Mouse (Mus musculus) stomach, postnatal 0 days (tissue): ENCODE measurements around the gene Ccnq. TPM values are rescaled to one million over a fixed set of nuclear protein-coding genes. Genes with fewer than 3 reads are reported as not detected.

ENCODE experiments used
- ATAC-seq: fragments of 200-750 bp; cut with Nextera tagmentation; 2 replicates; pipeline ENCODE4 v1.8.0; 2017; ENCODE audit not compliant: low FRiP score, low TSS enrichment
- DNase-seq: peaks from one replicate; pipeline ENCODE4 v3.0.0-alpha.2; 2016; ENCODE audit warnings: low spot score
- H3K27ac ChIP-seq: fragments of 300-500 bp; sonication (generic); replicated peaks from 2 replicates; pipeline ENCODE4 v1.5.1; 2014; ENCODE audit warnings: mild to moderate bottlenecking, control low read depth
- H3K27me3 ChIP-seq: fragments of 300-500 bp; sonication (generic); 2 replicates; pipeline ENCODE4 v1.6.1; 2014; ENCODE audit warnings: low read length; ENCODE audit not compliant: control insufficient read depth, insufficient read depth
- H3K36me3 ChIP-seq: fragments of 300-500 bp; sonication (generic); 2 replicates; pipeline ENCODE4 v1.6.1; 2014; ENCODE audit warnings: low read length, mixed read lengths; ENCODE audit not compliant: control insufficient read depth, insufficient read depth
- H3K4me1 ChIP-seq: fragments of 300-500 bp; sonication (generic); replicated peaks from 2 replicates; pipeline ENCODE4 v1.6.1; 2014; ENCODE audit warnings: antibody characterized with exemption; ENCODE audit not compliant: control insufficient read depth, insufficient read depth
- H3K4me2 ChIP-seq: fragments of 300-500 bp; sonication (generic); replicated peaks from 2 replicates; pipeline ENCODE4 v1.6.1; 2014; ENCODE audit warnings: low read depth, mild to moderate bottlenecking, control low read depth, moderate library complexity
- H3K4me3 ChIP-seq: fragments of 300-500 bp; sonication (generic); 2 replicates; pipeline ENCODE4 v1.5.1; 2014; ENCODE audit warnings: low read depth, low read length, control low read depth
- H3K9ac ChIP-seq: fragments of 300-500 bp; sonication (generic); 2 replicates; pipeline ENCODE4 v1.6.1; 2014; ENCODE audit warnings: mild to moderate bottlenecking, low read length, control low read depth, mixed read lengths
- H3K9me3 ChIP-seq: fragments of 300-500 bp; sonication (generic); 2 replicates; pipeline ENCODE4 v1.6.1; 2016; ENCODE audit warnings: low read length; ENCODE audit not compliant: control insufficient read depth
- CTCF ChIP-seq: IDR thresholded peaks from 2 replicates; pipeline ENCODE4 v1.5.1; 2016; ENCODE audit warnings: antibody characterized with exemption, low read depth, mild to moderate bottlenecking, moderate library complexity
- EP300 ChIP-seq: optimal IDR thresholded peaks from 2 replicates; pipeline ENCODE3; 2016; ENCODE audit warnings: antibody characterized with exemption
- WGBS: fragments of 180-500 bp; shearing (Covaris S2); extraction: QIAGEN DNeasy Blood & Tissue Kit; methylation state at CpG from one replicate; pipeline ENCODE4 v1.1.7; 2014; 5-methylcytosine and 5-hydroxymethylcytosine counted together
- polyA plus RNA-seq: library from polyadenylated mRNA; unstranded; fragments of >200 nt; fragmentation: Nextera tagmentation; extraction: Ambion mirVana; gene quantifications from 2 replicates; pipeline ENCODE4 v1.2.1, GENCODE M21; 2015

Gene Ccnq
- polyA plus RNA-seq, 1 experiment from 2014 or later, result 30.4 TPM

DNA sequence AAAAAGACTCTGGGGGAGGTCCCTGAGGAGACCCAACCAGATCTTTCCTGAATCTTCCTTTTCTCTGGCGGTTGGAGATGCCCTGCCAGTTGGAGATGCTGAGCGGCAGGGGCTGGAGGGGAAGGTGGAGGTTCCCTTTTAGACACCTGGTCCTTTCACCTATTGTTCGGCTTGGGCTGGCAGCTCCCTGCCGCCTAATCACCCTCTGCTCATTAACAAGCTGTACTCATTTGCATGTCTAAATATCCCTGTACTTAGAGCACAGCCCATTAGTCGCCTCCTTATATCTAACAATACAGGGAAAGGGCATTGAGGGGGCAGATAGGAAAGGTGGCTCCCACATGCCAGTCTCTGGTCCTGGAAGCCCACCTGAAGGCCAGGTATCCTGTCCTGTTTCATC lies 40.5 kb upstream of the Ccnq start:
- TF ChIP-seq EP300 (no peak), CTCF (no peak)
- no peaks in the 10 kb centered on the region for H3K36me3 ChIP-seq
- H3K4me2 ChIP-seq, result no peak overlapping the region; the same call in 1 of the 2 replicates
- DNase-seq (no peak), ATAC-seq (no peak)
- no peaks in the 10 kb centered on the region; the same call in 1 of the 2 replicates for H3K4me1 ChIP-seq
- no peak overlapping the region for H3K9ac ChIP-seq
- no peak overlapping the region for H3K27ac ChIP-seq
- no peaks in the 10 kb centered on the region for H3K27me3 ChIP-seq
- H3K4me3 ChIP-seq, result no peak overlapping the region
- H3K9me3 ChIP-seq, result no peaks in the 10 kb centered on the region
- 44% methylated on average over 5 of the region's 5 CpGs for WGBS

DNA sequence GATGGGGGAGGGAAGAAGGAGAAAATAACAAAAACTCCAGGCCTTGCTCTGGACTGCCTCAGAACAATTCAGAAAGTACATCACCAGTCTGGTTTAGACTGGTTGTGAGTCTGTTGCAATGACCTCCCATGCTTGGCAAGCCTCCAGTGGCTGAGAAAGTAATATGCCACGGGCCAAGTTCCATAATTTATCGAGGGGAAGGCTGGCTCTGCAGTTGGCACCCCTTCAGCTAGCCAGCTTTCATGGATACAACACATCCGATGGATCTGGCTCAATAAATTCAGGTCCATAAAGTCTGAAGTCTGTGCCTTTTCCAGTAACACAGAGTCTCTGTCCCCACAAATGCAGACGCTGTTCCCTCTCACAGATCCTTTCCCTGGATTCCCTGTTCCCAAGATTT lies 40.1 kb upstream of the Ccnq start:
- DNase-seq, result peak; percentile 54
- Histone ChIP-seq H3K27me3 (no peaks in the 10 kb centered on the region), H3K27ac (no peak overlapping the region), H3K36me3 (no peaks in the 10 kb centered on the region), H3K4me2 (no peak overlapping the region), H3K4me1 (no peaks in the 10 kb centered on the region; the same call in 1 of the 2 replicates), H3K4me3 (no peak overlapping the region), H3K9ac (no peak overlapping the region), H3K9me3 (no peaks in the 10 kb centered on the region)
- 33% methylated on average over 4 of the region's 4 CpGs for WGBS
- peak; percentile 71 for ATAC-seq
- TF ChIP-seq CTCF, result no peak
- TF ChIP-seq EP300, result no peak

DNA sequence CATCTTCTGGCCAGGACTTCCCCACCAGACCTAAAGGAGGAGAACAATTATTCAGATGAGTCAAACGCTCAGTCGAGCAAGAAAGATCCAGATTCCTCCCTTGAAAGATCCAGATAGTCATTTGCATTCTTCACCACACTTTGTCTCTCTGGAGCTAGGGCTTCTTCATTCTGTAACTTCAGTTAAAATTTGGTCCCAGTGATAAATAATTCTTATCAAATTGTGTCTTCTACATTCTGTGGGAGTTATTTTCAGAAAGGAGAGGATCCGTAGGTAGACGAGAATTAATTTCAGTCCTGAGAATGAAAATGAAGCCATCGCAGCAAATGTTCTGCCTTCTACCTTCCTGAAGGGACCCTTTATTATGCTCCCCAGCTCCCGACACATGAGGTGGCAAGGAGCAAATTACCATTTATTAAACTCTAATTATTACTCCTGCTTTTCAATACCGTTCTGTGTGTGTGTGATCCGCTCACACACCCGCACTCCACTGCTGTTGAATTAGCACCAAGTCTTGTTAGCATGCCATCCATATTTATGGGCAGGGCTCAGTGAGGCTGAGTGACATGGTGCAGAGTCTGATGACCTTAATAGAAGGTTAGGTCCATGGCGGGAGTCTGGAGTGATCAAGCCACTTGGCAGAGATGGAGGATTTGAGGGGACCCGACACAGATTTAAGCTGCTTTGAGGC lies 38.0 kb upstream of the Ccnq start:
- Histone ChIP-seq H3K36me3 (no peaks in the 10 kb centered on the region), H3K4me1 (no peaks in the 10 kb centered on the region; the same call in 1 of the 2 replicates), H3K27ac (no peak overlapping the region), H3K9me3 (no peaks in the 10 kb centered on the region), H3K27me3 (no peaks in the 10 kb centered on the region), H3K4me2 (no peak overlapping the region), H3K9ac (no peak overlapping the region), H3K4me3 (no peak overlapping the region)
- 84% methylated on average over 11 of the region's 11 CpGs for WGBS
- no peak for TF ChIP-seq EP300
- TF ChIP-seq CTCF, result no peak
- DNase-seq (no peak), ATAC-seq (no peak)

DNA sequence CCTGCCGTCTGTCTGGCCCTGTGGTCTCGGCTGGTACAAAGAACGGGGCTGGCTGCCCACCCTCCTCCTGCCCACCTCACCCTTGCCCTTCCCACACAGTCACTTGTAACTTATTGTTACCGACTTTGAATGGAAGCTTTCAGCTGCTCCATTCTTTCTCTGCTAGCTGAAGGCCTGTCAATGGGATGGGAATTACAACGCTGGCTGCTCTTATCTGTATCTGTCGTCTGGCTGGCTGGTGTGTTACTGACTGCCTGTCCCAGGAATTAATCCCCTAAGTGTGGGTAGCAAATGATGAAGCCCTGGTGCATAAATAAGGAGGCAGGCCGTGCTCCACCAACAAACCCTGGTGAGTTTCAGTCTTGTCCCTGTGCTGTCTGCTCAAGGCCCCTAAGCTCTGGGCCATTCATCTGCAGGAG lies 34.5 kb upstream of the Ccnq start:
- H3K27me3 ChIP-seq, result no peaks in the 10 kb centered on the region
- no peak for TF ChIP-seq CTCF
- TF ChIP-seq EP300, result no peak
- DNase-seq (no peak), ATAC-seq (no peak)
- H3K27ac ChIP-seq, result no peak overlapping the region
- no peak overlapping the region for H3K4me3 ChIP-seq
- no peak overlapping the region for H3K4me2 ChIP-seq
- H3K9me3 ChIP-seq, result no peaks in the 10 kb centered on the region
- H3K4me1 ChIP-seq, result no peaks in the 10 kb centered on the region; the same call in 1 of the 2 replicates
- H3K36me3 ChIP-seq, result no peaks in the 10 kb centered on the region
- 35% methylated on average over 7 of the region's 7 CpGs for WGBS
- no peak overlapping the region for H3K9ac ChIP-seq

DNA sequence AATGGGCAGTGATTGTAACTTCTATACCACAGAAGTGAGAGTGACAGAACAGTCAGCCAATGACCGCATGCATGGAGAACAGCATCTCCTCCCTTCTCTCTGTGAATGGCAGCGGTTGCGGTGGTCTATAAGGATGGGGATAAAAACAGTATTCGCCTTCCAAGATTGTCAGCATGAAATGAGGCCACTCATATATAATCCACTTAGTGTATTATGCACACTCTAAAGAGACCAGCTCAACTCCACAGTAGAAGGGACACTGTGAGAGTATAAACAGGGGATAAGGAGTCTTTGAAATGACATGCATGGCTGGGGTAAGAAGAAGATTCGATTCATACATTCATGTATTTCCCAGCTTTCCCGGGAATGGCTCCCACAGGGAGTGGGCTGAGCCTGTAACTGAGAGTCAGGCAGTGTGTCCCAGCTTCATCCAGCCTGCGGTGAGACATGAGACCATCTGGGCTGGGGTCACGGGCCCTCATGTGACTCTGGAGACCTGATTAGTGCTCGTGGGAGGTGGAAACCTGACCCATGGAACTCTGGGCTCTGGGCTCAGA lies 31.3 kb upstream of the Ccnq start:
- H3K9ac ChIP-seq, result no peak overlapping the region
- no peaks in the 10 kb centered on the region for H3K27me3 ChIP-seq
- H3K4me3 ChIP-seq, result no peak overlapping the region
- H3K4me1 ChIP-seq, result no peaks in the 10 kb centered on the region
- no peak overlapping the region for H3K4me2 ChIP-seq
- no peak for DNase-seq
- 83% methylated on average over 9 of the region's 9 CpGs for WGBS
- no peaks in the 10 kb centered on the region for H3K36me3 ChIP-seq
- H3K9me3 ChIP-seq, result no peaks in the 10 kb centered on the region
- TF ChIP-seq CTCF (no peak), EP300 (no peak)
- H3K27ac ChIP-seq, result no peak overlapping the region
- no peak for ATAC-seq

DNA sequence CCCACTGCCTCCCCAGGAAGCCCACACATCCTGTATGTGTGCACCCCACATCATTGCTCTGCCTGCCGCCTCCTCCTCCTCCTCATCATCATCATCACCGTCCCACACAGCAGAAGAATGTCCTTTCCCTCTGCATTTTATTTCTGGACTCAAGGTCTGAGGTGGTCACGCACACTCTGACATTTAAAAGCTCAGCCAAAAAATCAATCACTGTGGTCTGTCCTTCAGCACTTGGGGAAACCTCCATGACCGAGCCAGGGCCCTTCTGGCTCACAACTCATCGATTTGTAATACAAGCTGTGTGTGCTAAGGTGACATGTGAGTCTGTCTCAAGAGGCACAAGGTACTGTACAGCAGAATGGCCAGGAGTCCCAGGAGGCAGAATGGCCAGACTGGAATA lies 30.8 kb upstream of the Ccnq start:
- no peak for ATAC-seq
- Histone ChIP-seq H3K27ac (no peak overlapping the region), H3K9me3 (no peaks in the 10 kb centered on the region), H3K36me3 (no peaks in the 10 kb centered on the region), H3K4me1 (no peaks in the 10 kb centered on the region), H3K9ac (no peak overlapping the region), H3K4me3 (no peak overlapping the region), H3K27me3 (no peaks in the 10 kb centered on the region), H3K4me2 (no peak overlapping the region)
- 68% methylated on average over 5 of the region's 5 CpGs for WGBS
- TF ChIP-seq EP300, result no peak
- no peak for TF ChIP-seq CTCF
- DNase-seq, result no peak
